Mouse (Mus musculus): ENCODE data around the gene Gpc6.
A peak's percentile ranks its signal among the peaks of the same experiment; 100 is the strongest.

Gene Gpc6

DNA sequence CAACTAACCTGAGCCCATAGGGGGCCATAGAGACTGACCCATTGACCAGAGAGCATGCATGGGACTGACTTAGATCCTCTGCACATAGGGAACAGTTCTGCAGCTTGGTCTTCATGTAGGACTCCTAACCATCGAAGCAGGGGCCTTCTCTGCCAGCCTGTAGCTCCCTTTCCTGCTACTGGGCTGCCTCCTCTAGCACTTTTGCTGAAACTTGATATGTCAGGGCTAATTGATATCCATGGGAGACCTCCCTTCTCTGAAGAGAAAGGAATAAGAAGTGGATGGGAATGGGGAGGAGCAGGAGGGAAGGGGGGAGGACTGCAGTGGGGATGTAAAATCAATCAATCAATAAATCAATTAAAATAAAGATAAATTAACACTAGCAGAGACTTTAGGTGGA lies 678.7 kb downstream of the Gpc6 start:
- DNase-seq (ENCODE audit: low spot score in 2 of 2): no peak

DNA sequence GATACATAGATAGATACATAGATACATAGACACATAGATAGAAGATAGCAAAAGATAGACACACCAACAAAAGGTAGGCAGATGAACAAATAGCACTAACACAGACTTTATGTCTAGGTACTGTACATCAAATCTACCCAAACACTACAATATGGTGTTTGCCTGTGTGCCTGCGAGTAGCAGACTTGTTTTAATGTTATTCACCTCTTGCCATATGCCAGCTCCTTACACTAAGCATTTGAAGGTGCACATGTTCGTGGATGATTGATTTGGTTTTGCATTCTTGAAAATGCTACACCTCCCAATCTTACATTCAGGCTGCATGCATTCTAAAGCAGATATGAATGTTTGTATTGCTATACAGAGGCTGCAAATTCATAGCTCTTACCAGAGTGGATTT lies 680.6 kb downstream of the Gpc6 start:
- no peak for DNase-seq (ENCODE audit: low spot score in 2 of 2)

- DNase-seq (ENCODE audit: low spot score in 2 of 2): no peak
These were observed 686.0 kb downstream of the Gpc6 start for GRCm38 (mm10) chr14:117611113-117611512.

DNA sequence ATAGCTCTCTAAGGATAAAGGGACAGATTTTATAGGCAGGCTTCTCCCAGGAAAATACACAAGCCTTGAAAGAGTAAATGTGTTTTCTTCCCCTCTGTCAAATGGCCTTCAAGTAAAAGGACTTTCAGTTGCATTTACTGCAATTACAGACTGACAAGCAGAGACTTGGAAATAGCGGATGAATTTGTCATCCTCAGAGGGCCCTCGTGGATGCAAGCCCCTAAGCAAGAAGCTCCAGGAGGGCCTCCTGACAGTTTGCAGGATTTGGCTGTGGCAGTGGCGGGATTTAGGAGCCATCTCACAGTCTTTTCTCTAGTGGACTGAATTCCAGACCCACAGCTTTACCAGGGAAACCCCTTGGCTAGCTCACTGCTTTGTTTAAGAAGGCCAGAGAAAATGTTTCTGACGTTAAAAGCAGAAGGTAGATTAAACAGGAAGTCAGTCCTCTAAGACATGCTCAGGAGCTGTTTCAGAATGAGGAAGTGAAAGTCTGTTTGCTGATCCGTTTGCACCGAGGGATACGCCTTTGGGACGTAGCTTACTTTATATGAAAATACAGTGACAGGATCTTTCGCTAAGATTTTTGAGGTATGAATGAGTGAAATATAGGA lies 700.1 kb downstream of the Gpc6 start:
- DNase-seq (ENCODE audit: low spot score in 2 of 2): no peak

DNA sequence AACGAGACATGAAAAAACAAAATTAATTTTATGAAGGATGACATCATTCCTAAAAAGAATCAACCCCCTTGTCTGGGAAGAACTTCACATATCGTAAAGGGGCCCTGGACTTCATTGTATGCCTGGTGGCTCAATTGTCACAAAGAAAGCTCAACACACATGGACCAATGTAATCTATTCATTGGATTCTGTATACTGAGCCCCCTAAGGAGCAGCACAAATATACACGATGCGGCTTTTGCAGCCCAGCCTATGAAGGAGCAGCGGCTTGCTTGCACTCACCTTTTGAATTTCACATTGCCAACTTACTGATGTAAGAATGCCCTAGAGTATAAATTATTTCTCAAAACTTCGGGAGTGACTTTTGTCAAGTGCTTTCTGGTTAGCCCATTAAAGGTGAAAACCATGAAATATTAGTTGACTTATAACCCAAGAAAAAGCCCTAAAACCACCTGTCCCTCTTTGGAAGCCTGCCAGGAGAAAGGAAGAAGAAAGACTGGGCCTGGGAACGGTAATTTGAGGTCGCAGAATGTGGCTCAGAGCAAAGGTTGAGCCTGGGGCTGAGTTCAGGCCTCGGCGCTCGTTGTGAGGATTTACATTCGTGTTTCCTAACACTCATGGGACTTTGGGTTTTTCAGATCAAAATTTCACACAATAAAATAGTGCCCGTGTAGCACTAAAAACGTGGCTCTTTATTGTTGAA lies 709.3 kb downstream of the Gpc6 start:
- no peak for DNase-seq (ENCODE audit: low spot score in 2 of 2)

GRCm38 (mm10) chr14:117641853-117642252 lies 716.7 kb downstream of the Gpc6 start:
- no peak for DNase-seq (ENCODE audit: low spot score in 2 of 2)

- DNase-seq (ENCODE audit: low spot score in 2 of 2): no peak
These were observed 718.0 kb downstream of the Gpc6 start for GRCm38 (mm10) chr14:117643069-117643468.

- DNase-seq (ENCODE audit: low spot score in 2 of 2): peak in 1 of 2 experiments; percentile 14
These were observed 723.3 kb downstream of the Gpc6 start for GRCm38 (mm10) chr14:117648199-117648960.

- no peak for DNase-seq (ENCODE audit: low spot score in 2 of 2)
These were observed 725.0 kb downstream of the Gpc6 start for GRCm38 (mm10) chr14:117650141-117650540.

GRCm38 (mm10) chr14:117651271-117651670 lies 726.2 kb downstream of the Gpc6 start:
- no peak for DNase-seq (ENCODE audit: low spot score in 2 of 2)

- DNase-seq (ENCODE audit: low spot score in 2 of 2): no peak
These were observed 726.8 kb downstream of the Gpc6 start for GRCm38 (mm10) chr14:117651938-117652337.

- DNase-seq (ENCODE audit: low spot score in 2 of 2): no peak
These were observed 730.3 kb downstream of the Gpc6 start for GRCm38 (mm10) chr14:117655382-117655781.

DNA sequence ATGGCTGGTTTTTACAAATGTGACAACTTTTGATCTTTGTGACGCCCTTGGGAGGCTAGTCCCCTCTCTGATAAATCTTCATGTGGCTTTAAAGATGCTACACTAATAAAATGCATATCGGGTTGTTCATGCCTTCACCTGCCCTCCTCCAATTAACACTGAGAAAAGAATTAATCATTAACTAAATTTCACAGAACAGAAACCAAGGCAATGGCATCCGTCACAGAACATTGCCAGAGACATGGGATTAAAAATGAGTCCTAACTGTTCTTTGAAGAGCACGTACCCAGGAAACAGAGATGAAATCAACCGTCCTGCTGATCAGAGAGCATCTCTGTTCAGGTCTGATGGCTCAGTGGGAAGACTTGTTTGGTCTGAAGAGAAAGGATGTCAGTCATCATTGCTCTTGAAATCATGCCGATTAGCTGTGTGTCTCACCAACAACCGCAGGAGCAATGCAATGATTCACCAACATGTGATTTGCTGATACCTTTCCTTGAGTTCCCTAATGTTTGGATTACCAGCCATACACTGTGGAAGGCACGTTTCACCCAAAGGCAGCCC lies 734.2 kb downstream of the Gpc6 start:
- DNase-seq (ENCODE audit: low spot score in 2 of 2): no peak

GRCm38 (mm10) chr14:117662261-117662660 lies 737.1 kb downstream of the Gpc6 start:
- DNase-seq (ENCODE audit: low spot score in 2 of 2): no peak

DNA sequence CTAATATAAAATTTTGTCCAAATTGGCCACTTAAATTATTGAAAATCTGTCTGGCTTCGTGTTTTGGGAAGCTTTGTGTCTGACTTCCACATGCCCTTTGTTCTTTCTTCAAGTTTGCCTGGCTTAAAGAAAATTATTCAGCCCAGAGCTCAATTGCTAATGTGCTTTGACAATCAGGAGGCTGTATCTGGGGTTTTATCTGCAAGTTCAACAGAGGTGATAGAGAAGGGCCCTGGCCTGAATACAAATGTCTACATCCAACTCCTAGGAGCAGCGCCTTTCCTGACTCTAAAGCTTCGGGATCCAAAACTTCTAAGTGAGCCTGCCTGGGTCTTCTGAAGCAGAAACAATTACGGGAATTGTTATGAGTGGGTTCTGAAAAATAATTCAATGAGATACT lies 739.7 kb downstream of the Gpc6 start:
- no peak for DNase-seq (ENCODE audit: low spot score in 2 of 2)

- DNase-seq (ENCODE audit: low spot score in 2 of 2): no peak
These were observed 741.0 kb downstream of the Gpc6 start for GRCm38 (mm10) chr14:117666126-117666525.

GRCm38 (mm10) chr14:117673541-117673940 lies 748.4 kb downstream of the Gpc6 start:
- DNase-seq (ENCODE audit: low spot score in 2 of 2): no peak

DNA sequence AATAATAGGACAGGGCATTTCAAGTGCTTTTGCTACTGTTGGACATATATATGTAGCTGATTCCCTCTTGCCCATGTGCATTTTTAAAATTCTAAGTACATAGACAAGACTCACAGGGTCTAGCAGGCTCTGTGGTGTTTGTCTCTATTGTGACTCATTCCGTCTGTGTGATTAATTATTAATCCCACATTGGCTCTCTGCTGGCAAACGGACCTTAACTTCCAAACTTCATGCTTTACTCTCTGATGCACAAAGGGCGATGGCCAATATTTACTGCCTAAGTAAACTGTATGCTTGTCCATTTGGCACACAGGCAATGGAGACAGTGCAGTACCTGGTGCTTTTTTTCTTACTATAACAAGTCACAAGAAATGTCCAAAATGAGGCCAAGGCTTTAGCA lies 749.4 kb downstream of the Gpc6 start:
- no peak for DNase-seq (ENCODE audit: low spot score in 2 of 2)

DNA sequence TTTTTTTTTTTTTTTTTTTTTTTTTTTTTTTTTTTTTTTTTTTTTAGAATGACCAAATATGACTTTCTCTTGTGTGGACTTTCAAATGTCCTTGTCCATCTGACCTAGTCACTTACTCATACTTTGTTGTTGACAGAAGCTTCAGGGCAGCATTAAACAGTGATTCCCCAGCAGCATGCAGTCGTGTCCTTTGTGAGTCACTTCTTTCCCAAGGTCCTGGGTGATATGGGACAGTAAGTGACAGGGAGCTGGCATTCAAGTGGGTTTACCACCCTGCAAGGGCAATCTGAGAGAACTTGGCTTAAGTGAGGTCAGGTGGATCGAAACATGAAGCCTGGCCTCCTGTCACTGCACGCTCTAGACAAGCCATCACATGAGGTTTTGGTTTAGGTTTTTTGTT lies 754.8 kb downstream of the Gpc6 start:
- DNase-seq (ENCODE audit: low spot score in 2 of 2): no peak

DNA sequence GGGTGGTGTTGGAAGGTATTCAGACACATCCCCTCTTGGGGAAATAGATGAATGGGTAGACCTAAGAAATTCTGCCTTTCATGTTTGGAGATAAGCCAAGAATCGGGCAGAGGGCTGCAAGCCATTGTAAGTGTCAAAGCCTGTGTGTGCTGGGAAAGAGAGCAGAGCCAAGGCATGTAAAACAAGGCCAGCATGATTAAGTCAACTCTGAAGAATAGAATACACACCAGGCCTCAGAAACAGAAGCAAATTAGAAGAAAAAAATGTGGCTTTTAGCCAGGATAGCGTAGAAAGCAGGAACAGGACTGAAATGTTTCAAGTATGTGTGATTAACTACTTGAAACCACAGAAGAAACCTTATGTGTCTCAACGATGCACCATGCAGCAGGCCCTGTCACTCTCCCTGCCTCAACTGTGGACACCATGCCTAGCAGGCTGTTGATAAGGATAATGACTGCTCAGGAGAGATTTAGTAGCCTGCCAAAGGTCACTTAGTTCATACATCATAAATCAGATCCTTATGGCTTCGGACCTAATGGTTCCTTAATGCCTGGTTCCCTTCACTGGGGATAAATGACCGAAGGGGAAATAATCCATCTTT lies 756.3 kb downstream of the Gpc6 start:
- DNase-seq (ENCODE audit: low spot score in 2 of 2): peak in 1 of 2 experiments; percentile 5

DNA sequence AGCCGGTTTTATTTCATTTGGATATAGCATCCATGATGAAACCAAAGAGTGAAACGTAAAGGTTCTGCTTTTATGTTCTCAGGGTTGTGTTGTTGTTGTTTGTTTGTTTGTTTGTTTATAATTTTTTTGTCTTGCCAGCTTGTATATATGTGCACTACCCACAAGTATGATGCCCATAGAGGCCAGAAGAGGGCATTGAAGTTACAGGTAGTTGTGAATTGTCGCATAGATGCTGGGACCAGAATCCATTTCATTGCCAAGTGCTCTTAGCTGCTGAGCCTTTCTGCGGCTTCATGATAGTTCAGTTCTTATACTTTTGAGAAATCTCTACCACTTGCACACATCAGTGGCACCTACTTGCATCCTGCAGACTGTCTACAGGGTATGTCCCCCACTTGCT lies 758.0 kb downstream of the Gpc6 start:
- no peak for DNase-seq (ENCODE audit: low spot score in 2 of 2)

GRCm38 (mm10) chr14:117689848-117690247 lies 764.7 kb downstream of the Gpc6 start:
- DNase-seq (ENCODE audit: low spot score in 2 of 2): no peak

Data from cerebellum, postnatal 4 days (tissue).